Mouse (Mus musculus): ENCODE results near the gene Samt4.

- no peak for TF ChIP-seq POLR2A (IDR thresholded peaks at IDR 0.05; ENCODE audit: control insufficient read depth, low read depth, low read length)
- TF ChIP-seq CTCF (IDR thresholded peaks at IDR 0.05; ENCODE audit: control insufficient read depth, insufficient read depth, insufficient replicate concordance, low read depth, low read length), result no peak
Observed at GRCm38 (mm10) chrX:154481702-154482101, at the start of gene Samt4.

All from testis, adult 2 months (tissue).